Mouse (Mus musculus) lung, postnatal 4 days (tissue): Measurements from ENCODE around the gene Slc15a1.
A peak's percentile ranks its signal among the peaks of the same experiment; 100 is the strongest.

ENCODE experiments used
- DNase-seq, 2 experiments: peaks; one replicate each; pipeline ENCODE4 v3.0.0; 2021

The Slc15a1 gene

GRCm38 (mm10) chr14:121504781-121505484, at the start of gene Slc15a1:
TSS of gene Slc15a1 (minus strand) at chr14:121505252.
- peak; percentile 16 to 39 for DNase-seq

- no peak for DNase-seq
These were observed 48.7 kb upstream of the Slc15a1 start for GRCm38 (mm10) chr14:121553785-121554184.

GRCm38 (mm10) chr14:121552586-121552985, 47.5 kb upstream of the Slc15a1 start:
- DNase-seq, result no peak

GRCm38 (mm10) chr14:121549834-121550233, 44.8 kb upstream of the Slc15a1 start:
- no peak for DNase-seq

- no peak for DNase-seq
These were observed 42.7 kb upstream of the Slc15a1 start for GRCm38 (mm10) chr14:121547745-121548144.

- DNase-seq, result no peak
These were observed 41.6 kb upstream of the Slc15a1 start for GRCm38 (mm10) chr14:121546621-121547020.

- DNase-seq, result no peak
These were observed 40.7 kb upstream of the Slc15a1 start for GRCm38 (mm10) chr14:121545551-121546331.

- DNase-seq, result no peak
These were observed 36.2 kb upstream of the Slc15a1 start for GRCm38 (mm10) chr14:121541262-121541661.

- DNase-seq, result no peak
These were observed 29.4 kb upstream of the Slc15a1 start for GRCm38 (mm10) chr14:121534501-121534900.

GRCm38 (mm10) chr14:121530853-121531252, 25.8 kb upstream of the Slc15a1 start:
- DNase-seq, result no peak

GRCm38 (mm10) chr14:121527883-121528282, 22.8 kb upstream of the Slc15a1 start:
- no peak for DNase-seq

GRCm38 (mm10) chr14:121527201-121527600, 22.1 kb upstream of the Slc15a1 start:
- no peak for DNase-seq

- DNase-seq, result peak in 1 of 2 experiments; percentile 38
These were observed 16.7 kb upstream of the Slc15a1 start for GRCm38 (mm10) chr14:121521709-121522108.

GRCm38 (mm10) chr14:121516881-121517280, 11.8 kb upstream of the Slc15a1 start:
- no peak for DNase-seq

GRCm38 (mm10) chr14:121508929-121509328, 3.9 kb upstream of the Slc15a1 start:
- DNase-seq, result no peak

GRCm38 (mm10) chr14:121506336-121506735, 1.3 kb upstream of the Slc15a1 start:
- DNase-seq, result no peak

- DNase-seq, result no peak
These were observed 421 bp upstream of the Slc15a1 start for GRCm38 (mm10) chr14:121505485-121505860.

- DNase-seq, result no peak
These were observed 4.5 kb downstream of the Slc15a1 start for GRCm38 (mm10) chr14:121500577-121500976.

GRCm38 (mm10) chr14:121499769-121500168, 5.3 kb downstream of the Slc15a1 start:
- DNase-seq, result no peak

GRCm38 (mm10) chr14:121497800-121498199, 7.3 kb downstream of the Slc15a1 start:
- DNase-seq, result no peak

GRCm38 (mm10) chr14:121495741-121496140, 9.3 kb downstream of the Slc15a1 start:
- DNase-seq, result no peak

- DNase-seq, result peak; percentile 17 to 56
These were observed 9.9 kb downstream of the Slc15a1 start for GRCm38 (mm10) chr14:121495120-121495519.

- DNase-seq, result no peak
These were observed 10.8 kb downstream of the Slc15a1 start for GRCm38 (mm10) chr14:121494238-121494637.

- no peak for DNase-seq
These were observed 11.3 kb downstream of the Slc15a1 start for GRCm38 (mm10) chr14:121493712-121494111.
